Mouse (Mus musculus): ENCODE data around the gene Gstm1.
"Not testable (repeated sequence)": the region's sequence is repeated elsewhere in the genome, so short reads cannot be mapped to it uniquely, and the experiment has no call there.

The Gstm1 gene

DNA sequence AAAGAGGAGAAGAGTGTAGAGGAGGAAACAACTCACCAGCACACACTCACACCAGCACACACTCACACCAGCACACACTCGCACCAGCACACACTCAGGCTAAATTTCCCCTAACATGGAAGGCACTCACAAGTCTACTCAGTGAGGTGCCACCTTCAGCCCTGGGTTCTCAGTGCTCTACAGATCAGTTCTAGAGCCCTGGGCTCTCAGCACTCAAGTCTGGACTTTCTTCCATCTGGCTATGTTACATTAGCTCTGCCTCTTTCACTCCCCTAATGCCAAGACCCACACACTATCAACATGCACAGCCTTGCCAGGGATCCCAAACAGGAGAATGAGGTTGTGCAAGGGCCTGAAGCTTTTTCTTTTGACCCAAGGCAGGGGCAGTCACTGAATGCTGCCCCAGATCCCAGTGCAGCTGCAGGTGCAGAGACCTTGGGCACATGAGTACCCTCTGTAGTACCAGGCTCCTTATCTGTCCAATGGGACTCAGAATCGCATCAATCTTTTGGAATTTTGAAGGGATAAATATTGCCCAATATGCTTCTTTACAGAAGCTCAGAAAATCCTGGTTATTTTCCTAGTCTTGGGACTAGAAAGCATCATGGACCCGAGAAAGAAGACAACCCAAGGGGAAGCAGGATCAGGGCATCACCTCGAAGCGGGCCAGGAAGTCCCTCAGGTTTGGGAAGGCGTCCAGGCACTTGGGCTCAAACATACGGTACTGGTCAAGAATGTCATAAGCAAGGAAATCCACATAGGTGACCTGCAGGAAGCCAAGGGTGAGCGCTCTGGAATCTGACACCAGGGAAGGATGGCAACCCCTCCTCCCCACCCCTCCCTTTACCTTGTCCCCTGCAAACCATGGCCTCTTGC lies 3.4 kb downstream of the Gstm1 start:
- DNase-seq, result no peak

DNA sequence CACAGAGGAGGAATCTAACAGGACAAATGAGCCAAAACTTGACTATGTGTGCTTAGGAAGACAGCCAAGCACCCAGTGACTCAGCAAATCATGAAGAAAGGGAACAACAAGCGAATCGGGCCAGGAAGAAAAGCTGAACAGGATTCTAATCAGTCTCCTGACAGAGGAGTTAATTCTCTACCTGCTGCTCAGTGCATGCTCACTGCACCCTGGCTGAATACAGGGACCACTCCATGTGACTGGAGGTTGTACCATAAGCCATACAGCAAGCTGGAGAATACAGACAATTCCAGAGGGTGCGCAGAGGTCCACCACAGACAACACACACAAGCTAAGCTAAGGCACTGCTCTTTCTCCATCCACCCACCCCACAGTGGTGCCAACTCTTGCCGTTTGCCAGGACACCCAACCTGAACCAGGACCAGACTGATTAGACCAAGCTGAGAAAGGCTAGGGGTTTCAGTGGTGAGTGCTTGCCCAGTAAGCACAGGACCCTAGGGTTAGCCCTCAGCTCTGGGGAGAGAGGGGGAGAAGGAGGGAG lies 4.4 kb downstream of the Gstm1 start:
- no peak for DNase-seq

DNA sequence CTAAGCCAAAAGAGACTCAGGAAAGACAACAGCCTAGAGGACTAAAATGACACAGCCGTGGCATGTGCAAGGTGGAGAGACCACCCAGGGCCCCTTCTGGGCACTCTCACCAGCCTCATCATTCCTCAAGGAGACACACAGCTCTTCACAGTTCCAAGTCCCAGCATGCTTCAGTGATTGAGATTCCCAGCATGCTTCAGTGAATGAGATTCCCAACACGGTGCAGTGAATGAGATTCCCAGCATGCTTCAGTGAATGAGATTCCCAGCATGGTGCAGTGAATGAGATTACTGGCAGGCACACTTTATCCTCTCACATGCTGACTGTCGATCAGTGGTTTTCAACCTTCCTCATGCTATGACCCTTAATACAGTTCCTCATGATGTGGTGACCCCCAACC lies 6.2 kb downstream of the Gstm1 start:
- DNase-seq, result no peak

DNA sequence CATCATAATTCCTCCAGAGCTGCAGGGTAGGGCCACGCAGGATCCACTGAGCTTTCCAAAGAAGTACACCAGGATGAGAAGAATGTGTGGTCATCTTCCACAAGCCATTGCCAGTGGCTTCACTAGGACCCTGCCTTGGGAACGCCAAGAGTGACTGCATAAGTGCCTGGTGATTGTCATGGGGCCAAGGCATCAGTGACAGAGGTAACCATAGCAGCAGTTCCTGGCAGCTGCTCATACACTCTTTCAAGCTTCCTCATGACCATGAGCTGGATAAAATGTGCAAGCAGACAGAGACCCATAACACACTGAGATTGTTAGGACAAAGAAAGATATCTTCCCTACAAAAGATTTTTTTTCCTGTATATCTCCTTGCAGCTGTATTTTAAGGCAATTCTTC lies 7.5 kb downstream of the Gstm1 start:
- DNase-seq, result no peak

DNA sequence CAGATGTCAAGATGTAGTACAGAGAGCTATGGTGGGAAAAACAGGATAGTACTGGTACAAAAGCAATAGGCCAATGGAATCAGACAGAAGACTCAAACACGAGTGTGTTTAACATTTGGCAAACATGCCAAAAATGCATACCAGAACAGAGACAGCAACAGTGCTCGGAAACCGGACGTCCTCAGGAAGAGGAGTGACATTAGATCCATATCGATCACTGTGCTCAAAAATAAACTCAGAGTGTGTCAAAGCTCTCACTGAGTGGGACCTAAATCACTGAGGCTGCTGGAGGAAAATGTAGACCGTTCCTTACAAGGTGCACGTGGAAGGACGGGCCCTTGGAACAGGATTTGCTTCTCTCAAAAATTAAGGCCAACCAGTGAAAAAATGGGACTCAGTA lies 15.8 kb downstream of the Gstm1 start:
- DNase-seq, result no peak

DNA sequence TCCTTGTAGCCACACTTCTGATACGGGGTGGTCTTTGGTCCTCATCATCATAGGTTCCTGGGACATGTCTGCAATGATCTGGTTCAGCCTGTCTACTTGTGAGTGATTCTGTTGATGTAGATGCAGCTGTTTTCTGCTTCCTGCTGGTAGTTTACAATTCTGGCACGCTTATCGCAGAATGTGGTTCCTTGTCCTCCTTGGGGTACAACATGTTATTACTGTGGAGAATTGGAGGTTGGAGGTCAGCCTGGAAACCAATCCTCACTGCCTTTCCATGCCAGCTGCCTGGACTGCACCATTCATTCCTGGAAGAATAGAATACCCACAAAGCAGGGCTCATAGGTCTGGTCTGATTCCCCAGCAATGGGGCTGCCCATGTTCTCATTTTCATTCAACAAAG lies 18.3 kb downstream of the Gstm1 start:
- DNase-seq, result no peak

DNA sequence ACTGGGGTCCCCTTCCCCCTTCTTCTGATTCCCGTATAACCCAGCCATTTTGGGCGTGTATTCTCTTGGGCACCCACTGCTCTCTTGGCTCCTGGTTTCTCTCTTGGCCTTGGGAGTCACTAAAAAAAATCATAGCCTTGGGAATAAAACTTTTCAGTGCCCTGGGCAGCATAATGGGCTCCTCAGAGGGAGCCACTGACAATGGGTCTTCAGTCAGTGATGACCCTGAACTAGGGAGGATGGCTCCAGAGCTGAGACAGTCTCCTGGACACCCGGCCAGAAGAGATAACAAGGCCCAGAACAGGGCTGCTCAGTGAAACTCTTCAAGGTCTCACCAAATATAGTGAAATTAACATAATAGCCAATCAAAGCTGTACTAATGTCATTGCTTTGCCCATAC lies 19.2 kb downstream of the Gstm1 start:
- no peak for DNase-seq

DNA sequence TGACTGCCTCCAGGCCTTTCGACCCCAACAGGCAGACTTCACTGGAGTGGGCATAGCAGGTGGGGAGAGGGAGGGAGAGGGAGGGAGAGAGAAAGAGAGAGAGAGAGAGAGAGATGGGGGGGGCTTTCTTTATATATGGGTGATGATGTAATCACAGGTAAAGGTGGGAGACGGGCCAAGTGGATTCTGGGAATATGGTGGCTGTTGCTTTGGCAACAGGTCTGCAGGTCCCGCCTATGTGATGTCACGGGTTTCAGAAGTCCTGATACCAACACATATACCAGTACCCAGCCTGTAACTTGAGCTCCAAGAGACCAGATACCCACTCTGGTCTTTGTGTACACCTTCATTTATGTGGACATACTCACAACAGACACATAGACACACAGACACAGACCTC lies 21.2 kb downstream of the Gstm1 start:
- DNase-seq, result no peak

DNA sequence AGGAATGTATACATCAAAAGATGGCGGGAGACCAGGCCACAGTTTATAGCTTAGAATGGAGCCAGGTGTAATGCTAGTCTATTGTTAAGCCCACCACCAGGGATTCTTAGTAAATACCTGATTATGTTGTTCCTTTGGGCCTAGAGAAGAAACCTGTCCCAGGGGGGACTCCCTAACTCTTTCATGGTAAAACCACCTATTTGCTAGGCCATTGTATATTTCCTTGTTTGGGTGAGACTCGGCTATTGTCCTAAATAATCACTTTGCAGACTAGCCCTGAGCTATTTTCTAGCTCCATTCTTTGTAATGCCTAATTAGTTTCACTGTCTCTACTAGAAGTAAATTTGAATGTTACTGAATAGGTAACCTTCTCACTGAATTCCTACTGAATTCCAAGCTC lies 21.8 kb downstream of the Gstm1 start:
- not testable (repeated sequence) for DNase-seq

DNA sequence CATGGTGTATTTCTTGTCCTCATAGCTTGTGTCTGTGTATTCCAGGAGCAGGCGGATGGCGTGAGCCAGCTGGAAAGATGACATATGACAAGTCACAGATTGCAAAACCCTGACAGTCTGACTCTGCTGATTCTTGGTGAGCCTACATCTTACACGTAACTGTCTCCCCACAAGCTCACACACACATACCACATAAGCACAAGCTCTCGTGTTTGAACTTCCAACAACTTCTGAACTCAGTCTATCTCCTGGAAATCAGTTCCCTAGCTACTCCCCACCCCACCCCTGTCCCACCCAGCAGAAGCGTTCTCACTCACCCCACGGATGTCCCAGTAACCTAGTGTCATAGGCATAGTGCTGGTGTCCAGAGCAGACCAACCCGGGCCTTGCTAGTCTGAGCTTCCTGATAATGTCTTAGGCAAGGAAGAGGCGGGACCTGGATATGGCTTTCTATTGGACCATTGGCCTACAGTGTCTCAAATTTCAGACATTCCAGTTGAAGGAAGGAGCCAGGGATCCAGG lies 31.7 kb downstream of the Gstm1 start, which contains the start of gene Gstm2:
Gene Gstm2, minus strand, starts transcription at position 413 of the 522 bp plus-strand sequence.
- no peak for DNase-seq

DNA sequence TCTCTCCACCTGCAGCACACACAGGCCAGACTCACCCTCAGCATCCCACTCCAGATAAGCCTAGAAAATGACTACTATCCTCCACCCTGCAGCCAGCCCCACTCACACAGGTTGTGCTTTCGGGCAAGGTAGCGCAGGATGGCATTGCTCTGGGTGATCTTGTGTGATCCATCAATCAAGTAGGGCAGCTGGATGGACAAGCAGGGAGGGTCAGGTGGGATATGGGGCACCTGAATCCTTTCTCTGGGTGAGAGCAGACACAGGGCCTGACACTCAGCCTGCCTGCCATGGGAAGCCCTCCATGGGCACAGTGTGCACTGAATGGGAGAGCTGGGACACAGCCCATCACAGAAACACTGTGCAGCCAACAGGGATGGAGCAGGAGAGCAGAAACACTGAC lies 32.6 kb downstream of the Gstm1 start:
- not testable (repeated sequence) for DNase-seq

DNA sequence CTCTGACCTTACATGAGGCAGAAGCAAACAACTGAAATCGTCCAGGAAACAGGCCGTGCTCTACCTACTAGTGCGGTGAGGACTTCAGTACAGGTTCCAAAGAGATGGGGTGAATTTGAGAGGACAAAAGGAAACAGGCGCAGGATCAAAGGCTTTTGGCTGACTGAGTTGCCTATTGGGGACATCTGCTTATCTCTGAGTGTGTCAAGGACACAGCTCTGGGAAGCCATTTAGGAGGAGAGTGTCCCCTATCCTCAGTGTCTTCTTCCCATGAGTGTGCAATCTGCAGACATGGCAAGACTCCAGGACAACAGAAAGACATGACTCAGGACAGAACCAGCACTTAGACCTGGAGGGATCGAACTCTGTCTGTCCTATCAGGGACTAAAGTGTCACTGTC lies 33.3 kb downstream of the Gstm1 start:
- no peak for DNase-seq

DNA sequence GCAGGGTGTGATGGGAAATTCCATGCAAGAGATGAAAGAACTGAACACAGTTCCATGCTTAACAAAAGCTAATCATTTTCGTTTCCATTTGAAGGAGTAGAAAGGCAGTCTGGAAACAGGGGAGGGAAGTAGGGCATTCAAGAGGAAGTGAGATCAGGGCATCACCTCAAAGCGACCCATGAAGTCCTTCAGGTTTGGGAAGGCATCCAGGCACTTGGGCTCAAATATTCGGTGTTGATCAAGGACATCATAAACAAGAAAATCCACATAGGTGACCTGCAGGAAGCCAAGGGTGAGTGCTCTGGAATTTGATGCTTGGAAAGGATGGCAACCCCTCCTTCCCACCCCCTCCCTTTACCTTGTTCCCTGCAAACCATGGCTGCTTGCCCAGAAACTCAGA lies 34.0 kb downstream of the Gstm1 start:
- DNase-seq, result no peak

DNA sequence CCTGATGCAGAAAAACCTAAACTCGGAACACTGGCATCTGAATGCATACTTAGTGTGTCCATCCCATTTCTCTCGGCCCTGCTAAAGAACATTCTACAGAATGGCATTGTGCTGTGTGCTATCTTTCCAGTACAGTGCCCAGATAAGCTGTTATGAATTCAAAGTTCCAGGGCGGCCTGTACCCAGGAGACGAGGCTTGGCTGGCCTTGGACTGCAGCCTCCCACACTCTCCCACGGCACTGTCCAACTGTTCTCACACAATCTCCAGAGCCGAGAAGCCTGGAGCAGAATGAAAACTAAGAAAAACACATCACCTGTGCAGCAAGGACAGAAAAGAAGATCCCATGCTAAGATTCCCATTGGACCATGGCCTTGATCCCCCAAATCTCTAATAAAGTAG lies 35.0 kb downstream of the Gstm1 start:
- DNase-seq, result no peak

DNA sequence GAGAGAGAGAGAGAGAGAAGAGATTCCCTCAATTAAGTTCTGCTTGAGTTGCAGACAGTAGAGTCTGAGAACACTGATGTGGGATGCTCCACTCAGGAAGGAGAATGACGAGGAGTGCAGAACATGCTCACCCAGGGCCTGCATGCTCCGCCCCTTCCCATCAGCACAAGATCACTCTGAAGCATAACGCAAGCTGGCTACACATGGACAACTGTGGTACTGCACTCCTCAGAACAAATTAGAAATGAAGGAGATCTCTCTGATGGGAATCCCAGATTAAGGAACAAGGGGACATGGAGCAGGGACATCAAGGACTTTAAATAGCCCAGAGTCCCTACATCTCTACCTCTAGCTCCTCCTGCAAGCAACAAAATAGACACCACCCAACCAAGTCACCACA lies 36.5 kb downstream of the Gstm1 start:
- no peak for DNase-seq

DNA sequence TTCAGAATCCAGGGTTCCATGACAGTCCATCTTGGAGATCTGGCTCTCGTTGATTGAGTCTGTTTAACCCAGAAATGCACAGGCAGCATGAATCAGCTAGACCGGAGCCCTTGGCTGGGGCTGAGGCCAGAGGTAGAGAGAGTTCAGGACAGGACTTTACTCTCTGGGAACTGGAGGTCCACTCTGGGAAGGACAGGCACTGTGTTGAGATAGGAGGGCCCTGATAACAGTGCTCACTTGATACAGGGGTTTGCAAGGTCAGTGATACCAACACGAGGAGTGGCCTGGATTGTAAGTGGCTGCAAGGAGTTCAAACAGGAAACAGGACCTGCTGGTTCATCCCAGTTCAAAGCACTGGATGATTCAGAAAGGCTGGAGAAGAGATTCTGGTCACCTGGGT lies 40.1 kb downstream of the Gstm1 start:
- no peak for DNase-seq

DNA sequence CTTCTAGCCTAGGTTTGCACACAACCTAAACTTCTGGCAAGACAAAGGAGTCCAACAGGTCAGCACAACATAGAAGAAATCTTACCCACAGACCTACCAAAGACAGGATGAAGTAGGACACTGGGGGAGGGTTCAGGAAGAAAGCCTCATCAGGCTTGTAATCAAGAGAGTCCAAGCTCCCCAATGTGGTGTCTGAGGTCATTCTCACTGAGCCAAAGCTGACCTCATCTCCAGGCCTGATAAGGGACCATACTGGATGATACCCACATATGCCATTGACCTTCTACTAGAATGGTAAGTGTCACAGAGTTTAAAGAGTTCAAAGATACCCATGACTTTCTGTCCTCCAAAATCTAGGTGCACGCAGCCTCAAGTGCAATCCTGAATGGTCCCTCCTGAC lies 43.5 kb downstream of the Gstm1 start:
- DNase-seq, result no peak

DNA sequence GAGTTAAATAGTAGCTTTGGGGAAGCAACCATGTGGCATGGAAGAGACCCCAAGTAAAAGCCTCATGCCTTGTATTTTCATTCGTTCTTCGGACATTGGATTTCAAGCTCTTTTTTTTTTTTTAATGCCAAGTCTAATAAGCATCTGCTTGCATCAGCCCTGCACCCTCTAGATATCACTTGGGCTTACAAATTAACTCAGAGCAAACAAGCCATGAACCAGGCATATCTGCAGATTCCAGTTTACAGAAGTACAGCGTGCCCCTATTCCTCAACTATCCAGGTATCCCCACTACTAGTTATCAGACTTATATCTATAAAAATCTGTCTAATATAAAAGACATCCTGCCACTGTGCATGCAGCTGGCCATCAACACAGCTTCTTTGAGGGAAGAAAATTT lies 45.7 kb downstream of the Gstm1 start:
- DNase-seq, result no peak

DNA sequence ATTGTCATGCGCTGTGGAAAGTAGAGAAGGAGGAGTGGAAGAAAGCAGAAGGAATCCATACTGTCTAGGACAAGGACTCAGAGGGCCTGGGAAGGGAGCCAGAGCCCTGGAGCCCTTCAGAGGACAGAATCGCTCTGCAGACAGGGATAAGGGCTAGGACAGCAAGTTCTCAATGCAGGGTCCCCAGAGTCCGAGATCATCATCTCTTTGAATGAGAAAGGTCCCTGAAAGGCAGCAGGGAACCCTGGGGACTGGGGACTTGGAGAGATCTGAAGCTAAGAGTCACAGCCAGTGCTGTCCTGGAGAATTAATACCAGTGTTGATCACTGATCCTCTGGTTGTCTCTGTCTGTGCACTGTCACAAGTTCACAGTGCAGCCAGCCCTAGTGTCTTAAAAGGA lies 46.7 kb downstream of the Gstm1 start:
- not testable (repeated sequence) for DNase-seq

DNA sequence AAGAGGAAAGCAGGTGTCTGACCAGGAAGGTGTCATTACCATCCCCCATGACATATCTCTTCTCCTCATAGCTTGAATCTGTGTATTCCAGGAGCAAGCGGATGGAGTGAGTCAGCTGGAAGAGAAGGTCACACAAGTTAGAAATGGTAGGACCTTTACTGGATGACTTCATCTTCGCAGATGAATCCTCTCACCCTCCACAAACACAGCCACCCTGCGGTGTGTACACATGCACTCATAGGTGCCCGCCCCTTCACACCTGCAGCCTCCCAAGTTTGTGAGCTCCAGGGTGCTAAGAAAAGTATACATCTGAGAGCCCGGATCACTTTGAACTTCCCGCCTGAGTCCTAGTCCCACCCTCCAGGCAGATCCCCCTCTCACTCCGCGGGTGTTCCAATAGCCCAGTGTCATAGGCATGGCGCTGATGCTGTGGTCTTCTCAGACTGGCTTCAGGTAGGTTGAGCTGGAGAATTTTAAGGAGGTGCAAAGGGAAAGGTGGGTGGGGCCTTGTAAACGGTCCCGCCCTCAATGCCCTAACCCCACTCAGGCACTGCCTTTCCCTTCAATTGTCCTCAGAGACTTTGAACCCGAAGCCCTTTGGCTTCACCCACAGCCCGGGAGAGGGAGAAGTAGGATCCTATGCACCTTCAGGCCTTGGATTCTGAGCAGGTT lies 48.9 kb downstream of the Gstm1 start, which contains the start of gene Gstm3:
Gene Gstm3, minus strand, starts transcription at position 560 of the 672 bp plus-strand sequence.
- no peak for DNase-seq

DNA sequence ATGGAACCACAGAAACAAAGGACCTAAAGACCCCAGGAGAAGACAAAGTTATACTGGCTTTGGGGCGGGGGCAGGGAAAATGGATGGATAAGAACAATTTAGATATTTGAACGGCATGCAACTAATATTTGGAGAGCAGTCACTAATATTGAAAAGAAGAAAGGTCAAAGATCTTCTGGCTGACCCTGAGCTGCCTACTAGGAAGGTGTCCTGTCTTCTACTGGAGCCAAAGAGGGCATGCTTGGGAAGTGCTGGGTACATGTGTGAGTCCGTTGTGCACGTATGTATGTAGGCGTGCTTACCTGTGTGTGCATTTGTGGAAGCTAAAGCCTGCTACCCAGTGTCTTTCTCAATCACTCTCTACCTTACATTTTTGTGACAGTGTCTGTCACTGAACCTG lies 51.1 kb downstream of the Gstm1 start:
- no peak for DNase-seq

DNA sequence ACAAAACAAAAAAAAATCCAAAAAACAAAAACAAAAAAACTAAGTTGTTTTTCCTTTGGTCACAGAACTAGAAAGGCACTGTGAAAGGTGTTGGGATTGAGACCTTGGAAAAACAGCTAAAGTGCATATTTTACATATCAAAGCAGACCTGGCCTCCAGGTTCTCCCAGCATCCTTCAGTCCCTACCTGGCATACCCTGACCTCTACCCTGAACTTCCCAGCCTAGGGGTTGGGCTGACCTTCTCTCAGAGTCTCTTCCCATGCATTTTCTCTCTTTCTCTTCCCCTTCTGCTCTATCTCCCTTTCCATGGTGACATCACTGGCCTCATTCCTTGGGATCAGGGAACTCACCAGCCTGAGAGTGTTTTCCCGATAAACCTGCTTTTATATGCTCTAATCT lies 52.2 kb downstream of the Gstm1 start:
- DNase-seq, result no peak

DNA sequence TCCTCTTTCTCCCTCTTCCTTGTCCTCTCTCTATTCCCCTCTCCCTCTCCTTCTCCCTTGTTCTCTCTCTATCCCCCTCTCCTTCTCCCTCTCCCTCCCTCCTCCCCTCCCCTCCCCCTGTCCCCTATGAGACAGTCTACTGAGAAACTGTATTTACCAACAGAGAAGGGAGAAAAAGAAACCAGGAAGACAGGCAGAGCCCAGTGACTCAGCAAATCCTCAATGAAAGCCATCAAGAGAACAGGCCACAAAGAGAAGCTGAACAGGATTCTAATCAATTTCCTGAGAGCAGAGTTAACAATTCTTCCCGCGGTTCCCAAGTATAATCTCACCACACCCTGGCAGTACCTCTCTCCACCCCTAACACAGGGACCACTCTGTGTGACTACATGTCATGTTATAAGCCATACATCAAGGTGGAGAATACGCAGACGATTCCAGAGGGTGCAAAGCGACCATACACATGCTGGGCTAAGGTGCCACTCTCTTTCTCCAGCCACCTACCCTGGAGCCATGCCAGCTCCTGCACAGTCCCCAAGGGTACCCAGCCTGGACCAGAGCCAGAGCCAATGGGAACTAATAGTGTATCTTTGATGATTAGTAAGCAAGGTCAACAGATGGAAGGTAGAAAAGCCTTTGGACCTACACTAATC lies 53.0 kb downstream of the Gstm1 start:
- no peak for DNase-seq
